Mouse (Mus musculus): ENCODE measurements around the gene Dnase1l1.

Dnase1l1 gene

GRCm38 (mm10) chrX:74281041-74281731 is 951 bp downstream of the Dnase1l1 start:
- no peak for TF ChIP-seq GATA4 (IDR thresholded peaks at IDR 0.05; ENCODE audit: insufficient replicate concordance, low read length)

GRCm38 (mm10) chrX:74277916-74278315 is 4.2 kb downstream of the Dnase1l1 start:
- TF ChIP-seq GATA4 (IDR thresholded peaks at IDR 0.05; ENCODE audit: insufficient replicate concordance, low read length) = no peak

- TF ChIP-seq GATA4 (IDR thresholded peaks at IDR 0.05; ENCODE audit: insufficient replicate concordance, low read length) = no peak
Measured at GRCm38 (mm10) chrX:74273422-74274322, 8.5 kb downstream of the Dnase1l1 start.

GRCm38 (mm10) chrX:74270902-74271551 is 11.1 kb downstream of the Dnase1l1 start:
- TF ChIP-seq GATA4 (IDR thresholded peaks at IDR 0.05; ENCODE audit: insufficient replicate concordance, low read length) = no peak

GRCm38 (mm10) chrX:74270062-74270901 is 11.9 kb downstream of the Dnase1l1 start, which contains the start of gene Rpl10:
TSS of gene Rpl10 (plus strand) at chrX:74270812.
- peak; percentile 44; the same call in 1 of the 2 replicates for TF ChIP-seq GATA4 (IDR thresholded peaks at IDR 0.05; ENCODE audit: insufficient replicate concordance, low read length)

- no peak for TF ChIP-seq GATA4 (IDR thresholded peaks at IDR 0.05; ENCODE audit: insufficient replicate concordance, low read length)
Measured at GRCm38 (mm10) chrX:74269736-74270061, 12.4 kb downstream of the Dnase1l1 start.

GRCm38 (mm10) chrX:74257746-74258145 is 24.4 kb downstream of the Dnase1l1 start:
- no peak for TF ChIP-seq GATA4 (IDR thresholded peaks at IDR 0.05; ENCODE audit: insufficient replicate concordance, low read length)

- no peak for TF ChIP-seq GATA4 (IDR thresholded peaks at IDR 0.05; ENCODE audit: insufficient replicate concordance, low read length)
Measured at GRCm38 (mm10) chrX:74254888-74255565, 27.1 kb downstream of the Dnase1l1 start.

- no peak for TF ChIP-seq GATA4 (IDR thresholded peaks at IDR 0.05; ENCODE audit: insufficient replicate concordance, low read length)
Measured at GRCm38 (mm10) chrX:74254153-74254887, 27.8 kb downstream of the Dnase1l1 start, which contains the start of gene Emd. TSS of gene Emd (plus strand) at chrX:74254687.

GRCm38 (mm10) chrX:74249615-74250014 is 32.5 kb downstream of the Dnase1l1 start, which contains the start of gene Flna:
TSS of gene Flna (minus strand) at chrX:74249820.
- TF ChIP-seq GATA4 (IDR thresholded peaks at IDR 0.05; ENCODE audit: insufficient replicate concordance, low read length) = no peak

GRCm38 (mm10) chrX:74248651-74249050 is 33.5 kb downstream of the Dnase1l1 start:
- TF ChIP-seq GATA4 (IDR thresholded peaks at IDR 0.05; ENCODE audit: insufficient replicate concordance, low read length) = no peak

GRCm38 (mm10) chrX:74246693-74247092 is 35.4 kb downstream of the Dnase1l1 start:
- no peak for TF ChIP-seq GATA4 (IDR thresholded peaks at IDR 0.05; ENCODE audit: insufficient replicate concordance, low read length)

- TF ChIP-seq GATA4 (IDR thresholded peaks at IDR 0.05; ENCODE audit: insufficient replicate concordance, low read length) = no peak
Measured at GRCm38 (mm10) chrX:74246213-74246681, 35.9 kb downstream of the Dnase1l1 start.

All from liver, adult (tissue).